ENCODE assay signal across 32 mouse cellular contexts in the genomic region with DNA sequence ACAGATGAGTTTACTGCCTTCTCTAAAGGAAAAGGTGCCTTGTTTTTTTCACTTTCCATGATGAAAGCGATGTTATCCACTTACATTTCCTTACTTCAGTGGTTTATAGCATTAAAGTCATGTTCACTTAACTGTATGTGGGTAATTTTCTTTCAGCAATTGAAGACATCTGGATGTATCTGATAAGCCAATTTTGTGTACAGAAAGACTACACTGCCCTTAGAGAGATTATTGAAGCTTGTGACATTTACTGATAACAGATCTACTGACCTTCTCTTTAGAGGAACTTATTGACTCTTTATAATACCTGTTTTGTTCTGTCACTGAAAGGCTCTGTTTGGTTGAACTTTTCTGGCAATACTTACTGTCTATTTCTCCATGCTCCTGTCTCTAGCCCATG.
"Had no signal": no experiment of that assay in that cellular context is flagged by ENCODE, and none has a peak within 500 bp of the region (broad histone marks: within the 10 kb centered on the region; RNA-seq: fewer than 3 reads in every experiment).

No protein-coding gene starts in this region.

- H3K9me3 ChIP-seq: heart, embryonic 12.5 days; heart, embryonic 13.5 days; heart, embryonic 15.5 days; hindbrain, embryonic 10.5 days; hindbrain, embryonic 12.5 days; hindbrain, embryonic 13.5 days; hindbrain, embryonic 15.5 days; intestine, embryonic 15.5 days; kidney, embryonic 15.5 days had no signal

- H3K4me3 ChIP-seq: heart, embryonic 12.5 days; heart, embryonic 13.5 days; heart, embryonic 15.5 days; hindbrain, embryonic 10.5 days; hindbrain, embryonic 12.5 days; hindbrain, embryonic 13.5 days; hindbrain, embryonic 15.5 days; intestine, embryonic 15.5 days; kidney, embryonic 15.5 days; layer of hippocampus, adult 2 months; left cerebral cortex, adult 2 months had no signal

- ATAC-seq: hindbrain, embryonic 16.5 days; hindbrain, postnatal 0 days; inflammation-experienced regulatory T-cells, adult 6 months; intestine, embryonic 15.5 days; intestine, embryonic 16.5 days; intestine, postnatal 0 days had no signal

- DNase-seq: heart, postnatal 10 days; heart, postnatal 14 days; heart, postnatal 36 days; heart, postnatal 4 days; kidney, adult 11 months; kidney, adult 18-20 months; kidney, adult 2 months; kidney, adult 8-10 months; kidney, adult 9 months; kidney, postnatal 10 days; kidney, postnatal 14 days; kidney, postnatal 25 days; kidney, postnatal 36 days; kidney, postnatal 4 days; layer of hippocampus, adult 9-11 months; layer of hippocampus, postnatal 36 days had no signal

- H3K36me3 ChIP-seq: heart, embryonic 12.5 days; heart, embryonic 13.5 days; heart, embryonic 15.5 days; hindbrain, embryonic 10.5 days; hindbrain, embryonic 12.5 days; hindbrain, embryonic 13.5 days; hindbrain, embryonic 15.5 days; intestine, embryonic 15.5 days; kidney, embryonic 15.5 days had no signal

- H3K27me3 ChIP-seq: heart, embryonic 12.5 days; heart, embryonic 13.5 days; heart, embryonic 15.5 days; hindbrain, embryonic 12.5 days; hindbrain, embryonic 13.5 days; hindbrain, embryonic 15.5 days; intestine, embryonic 15.5 days; kidney, embryonic 15.5 days had no signal

- H3K4me1 ChIP-seq: heart, embryonic 12.5 days; heart, embryonic 13.5 days; heart, embryonic 15.5 days; hindbrain, embryonic 10.5 days; hindbrain, embryonic 12.5 days; hindbrain, embryonic 13.5 days; hindbrain, embryonic 15.5 days; intestine, embryonic 15.5 days; kidney, embryonic 15.5 days had no signal
